Mouse (Mus musculus): ENCODE results near the gene Tmem97.

GRCm38 (mm10) chr11:78531046-78531445 lies 19.5 kb downstream of the Tmem97 start:
- TF ChIP-seq EP300 (IDR thresholded peaks at IDR 0.05; ENCODE audit: low read depth) (no peak), CTCF (IDR thresholded peaks at IDR 0.05; ENCODE audit: low read depth) (no peak)
